Mouse (Mus musculus): ENCODE results near the gene Ubl4b. TPM values are rescaled to one million over a fixed set of nuclear protein-coding genes. Genes with fewer than 3 reads are reported as not detected.

Ubl4b gene
- polyA plus RNA-seq, 1 experiment from 2014 or later = 0.11 TPM

- no peak overlapping the region for H3K27ac ChIP-seq (ENCODE audit: low read length)
- H3K9ac ChIP-seq (ENCODE audit: low read length) = no peak overlapping the region
- H3K36me3 ChIP-seq (ENCODE audit: control insufficient read depth, insufficient read depth) = no peaks in the 10 kb centered on the region
- no peak for ATAC-seq (replicated peaks; ENCODE audit: extremely low read depth, insufficient read depth, low FRiP score)
- H3K4me3 ChIP-seq (ENCODE audit: low read length) = no peak overlapping the region
- WGBS = 38% methylated on average over 3 of the region's 3 CpGs
- no peaks in the 10 kb centered on the region for H3K9me3 ChIP-seq (replicated peaks; ENCODE audit: control insufficient read depth, low read length)
- peaks cover 2% of the 10 kb centered on the region; the same call in 1 of the 2 replicates for H3K4me1 ChIP-seq (ENCODE audit: control insufficient read depth, insufficient read depth, low read length)
- H3K27me3 ChIP-seq (ENCODE audit: control insufficient read depth, insufficient read depth, low read length) = peaks cover 33% of the 10 kb centered on the region
- H3K4me2 ChIP-seq (ENCODE audit: low read depth, low read length) = no peak overlapping the region
Observed at GRCm38 (mm10) chr3:107577810-107578390, 23.0 kb upstream of the Ubl4b start.

GRCm38 (mm10) chr3:107576807-107577206 lies 21.9 kb upstream of the Ubl4b start:
- peaks cover 28% of the 10 kb centered on the region for H3K27me3 ChIP-seq (ENCODE audit: control insufficient read depth, insufficient read depth, low read length)
- H3K9me3 ChIP-seq (replicated peaks; ENCODE audit: control insufficient read depth, low read length) = no peaks in the 10 kb centered on the region
- H3K4me3 ChIP-seq (ENCODE audit: low read length) = no peak overlapping the region
- no peaks in the 10 kb centered on the region for H3K4me1 ChIP-seq (ENCODE audit: control insufficient read depth, insufficient read depth, low read length)
- 74% methylated on average over 3 of the region's 3 CpGs for WGBS
- no peak for ATAC-seq (replicated peaks; ENCODE audit: extremely low read depth, insufficient read depth, low FRiP score)
- no peak overlapping the region for H3K9ac ChIP-seq (ENCODE audit: low read length)
- H3K36me3 ChIP-seq (ENCODE audit: control insufficient read depth, insufficient read depth) = no peaks in the 10 kb centered on the region
- H3K4me2 ChIP-seq (ENCODE audit: low read depth, low read length) = no peak overlapping the region
- no peak overlapping the region for H3K27ac ChIP-seq (ENCODE audit: low read length)

DNA sequence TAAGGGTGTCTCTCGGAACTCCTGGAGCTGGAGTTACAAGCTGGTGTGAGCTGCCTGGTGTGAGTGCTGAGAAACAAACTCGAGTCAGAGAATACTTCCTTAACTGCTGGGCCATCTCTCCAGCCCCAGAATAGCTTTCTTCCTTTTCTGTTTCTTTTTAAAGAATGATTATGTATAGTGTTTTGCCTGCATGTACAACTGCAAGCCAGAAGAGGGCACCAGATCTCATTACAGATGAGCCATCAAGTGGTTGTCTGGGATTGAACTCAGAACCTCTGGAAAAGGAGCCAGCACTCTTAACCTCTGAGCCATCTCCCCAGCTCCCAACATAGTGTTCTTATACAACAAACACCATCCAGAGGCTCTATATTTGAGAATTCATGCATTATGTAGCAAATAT lies 16.3 kb upstream of the Ubl4b start:
- Histone ChIP-seq H3K27me3 (ENCODE audit: control insufficient read depth, insufficient read depth, low read length) (no peaks in the 10 kb centered on the region), H3K4me1 (ENCODE audit: control insufficient read depth, insufficient read depth, low read length) (peaks cover 16% of the 10 kb centered on the region), H3K27ac (ENCODE audit: low read length) (no peak overlapping the region), H3K9me3 (replicated peaks; ENCODE audit: control insufficient read depth, low read length) (no peaks in the 10 kb centered on the region), H3K4me3 (ENCODE audit: low read length) (no peak overlapping the region), H3K4me2 (ENCODE audit: low read depth, low read length) (no peak overlapping the region), H3K36me3 (ENCODE audit: control insufficient read depth, insufficient read depth) (no peaks in the 10 kb centered on the region), H3K9ac (ENCODE audit: low read length) (no peak overlapping the region)
- WGBS = 56% methylated on average over 2 of the region's 2 CpGs
- ATAC-seq (replicated peaks; ENCODE audit: extremely low read depth, insufficient read depth, low FRiP score) = no peak

DNA sequence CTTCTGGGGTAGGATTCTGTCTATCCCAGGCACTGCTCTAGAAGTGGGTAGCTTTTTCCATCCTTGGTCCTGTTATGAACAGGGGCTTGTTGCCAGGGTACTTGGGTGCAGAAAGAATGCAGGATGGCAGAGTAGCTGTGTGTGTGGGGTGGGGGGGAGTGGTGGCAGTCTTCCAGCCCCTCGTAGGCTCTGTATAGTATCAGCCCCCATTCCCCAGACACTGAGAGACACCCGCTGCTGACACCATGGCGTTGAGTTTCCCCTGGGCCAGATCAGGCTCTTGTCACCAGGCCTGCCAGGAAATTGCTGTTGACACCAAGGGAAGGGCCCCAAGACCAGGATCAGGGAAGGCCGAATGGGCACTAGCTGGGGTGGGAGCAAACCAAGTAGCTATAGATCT lies 13.8 kb upstream of the Ubl4b start:
- ATAC-seq (replicated peaks; ENCODE audit: extremely low read depth, insufficient read depth, low FRiP score) = peak; percentile 85
- Histone ChIP-seq H3K4me1 (ENCODE audit: control insufficient read depth, insufficient read depth, low read length) (peaks cover 28% of the 10 kb centered on the region), H3K4me2 (ENCODE audit: low read depth, low read length) (no peak overlapping the region), H3K9me3 (replicated peaks; ENCODE audit: control insufficient read depth, low read length) (no peaks in the 10 kb centered on the region), H3K27me3 (ENCODE audit: control insufficient read depth, insufficient read depth, low read length) (no peaks in the 10 kb centered on the region), H3K9ac (ENCODE audit: low read length) (no peak overlapping the region), H3K27ac (ENCODE audit: low read length) (peak overlapping the region; percentile 61), H3K36me3 (ENCODE audit: control insufficient read depth, insufficient read depth) (no peaks in the 10 kb centered on the region), H3K4me3 (ENCODE audit: low read length) (no peak overlapping the region)
- WGBS = 22% methylated on average over 4 of the region's 4 CpGs

GRCm38 (mm10) chr3:107567766-107568165 lies 12.9 kb upstream of the Ubl4b start:
- no peak for ATAC-seq (replicated peaks; ENCODE audit: extremely low read depth, insufficient read depth, low FRiP score)
- 69% methylated on average over 7 of the region's 7 CpGs for WGBS
- peaks cover 35% of the 10 kb centered on the region for H3K4me1 ChIP-seq (ENCODE audit: control insufficient read depth, insufficient read depth, low read length)

GRCm38 (mm10) chr3:107565331-107565730 lies 10.5 kb upstream of the Ubl4b start:
- no peak for ATAC-seq (replicated peaks; ENCODE audit: extremely low read depth, insufficient read depth, low FRiP score)
- no peak overlapping the region for H3K9ac ChIP-seq (ENCODE audit: low read length)
- H3K4me3 ChIP-seq (ENCODE audit: low read length) = no peak overlapping the region
- no peaks in the 10 kb centered on the region for H3K27me3 ChIP-seq (ENCODE audit: control insufficient read depth, insufficient read depth, low read length)
- no peaks in the 10 kb centered on the region for H3K9me3 ChIP-seq (replicated peaks; ENCODE audit: control insufficient read depth, low read length)
- WGBS = 23% methylated on average over 3 of the region's 3 CpGs
- H3K4me2 ChIP-seq (ENCODE audit: low read depth, low read length) = no peak overlapping the region
- no peaks in the 10 kb centered on the region for H3K36me3 ChIP-seq (ENCODE audit: control insufficient read depth, insufficient read depth)
- peak overlapping the region; percentile 61 for H3K27ac ChIP-seq (ENCODE audit: low read length)
- peaks cover 47% of the 10 kb centered on the region for H3K4me1 ChIP-seq (ENCODE audit: control insufficient read depth, insufficient read depth, low read length)

More at GRCm38 (mm10) chr3:107567766-107568165, 12.9 kb upstream of the Ubl4b start:
- no peaks in the 10 kb centered on the region for H3K27me3 ChIP-seq (ENCODE audit: control insufficient read depth, insufficient read depth, low read length)
- H3K9ac ChIP-seq (ENCODE audit: low read length) = no peak overlapping the region
- H3K27ac ChIP-seq (ENCODE audit: low read length) = no peak overlapping the region
- no peak overlapping the region for H3K4me3 ChIP-seq (ENCODE audit: low read length)
- H3K4me2 ChIP-seq (ENCODE audit: low read depth, low read length) = no peak overlapping the region
- H3K9me3 ChIP-seq (replicated peaks; ENCODE audit: control insufficient read depth, low read length) = no peaks in the 10 kb centered on the region
- no peaks in the 10 kb centered on the region for H3K36me3 ChIP-seq (ENCODE audit: control insufficient read depth, insufficient read depth)

DNA sequence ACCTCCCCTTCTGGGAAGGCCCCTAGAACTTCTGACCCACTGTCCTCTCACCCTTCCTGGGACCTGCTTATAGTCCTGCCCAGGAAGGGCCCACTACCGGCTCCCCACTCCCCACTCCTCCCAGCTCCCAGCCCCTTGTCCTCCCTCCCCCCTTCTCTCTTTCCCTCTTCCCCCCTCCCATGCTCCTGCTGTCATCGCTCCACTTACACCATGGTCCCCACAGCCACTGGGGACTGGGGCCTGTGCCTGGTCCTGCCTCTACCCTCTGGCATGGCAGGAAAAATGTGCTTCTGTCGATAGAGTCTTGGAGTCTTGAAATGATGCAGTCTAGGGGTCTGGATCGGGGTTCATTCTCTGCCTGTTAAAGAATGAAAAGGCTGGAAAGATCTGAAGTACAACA lies 9.0 kb upstream of the Ubl4b start:
- WGBS = 15% methylated on average over 4 of the region's 4 CpGs
- H3K27ac ChIP-seq (ENCODE audit: low read length) = peak overlapping the region; percentile 87
- H3K9me3 ChIP-seq (replicated peaks; ENCODE audit: control insufficient read depth, low read length) = no peaks in the 10 kb centered on the region
- H3K4me1 ChIP-seq (ENCODE audit: control insufficient read depth, insufficient read depth, low read length) = peaks cover 45% of the 10 kb centered on the region
- no peaks in the 10 kb centered on the region for H3K27me3 ChIP-seq (ENCODE audit: control insufficient read depth, insufficient read depth, low read length)
- ATAC-seq (replicated peaks; ENCODE audit: extremely low read depth, insufficient read depth, low FRiP score) = peak; percentile 47; the same call in 1 of the 2 replicates
- H3K4me3 ChIP-seq (ENCODE audit: low read length) = no peak overlapping the region
- 0 out of 2 replicates have a peak overlapping the region, but pooled peaks have one; percentile 6 for H3K4me2 ChIP-seq (ENCODE audit: low read depth, low read length)
- peak overlapping the region; percentile 50 for H3K9ac ChIP-seq (ENCODE audit: low read length)
- H3K36me3 ChIP-seq (ENCODE audit: control insufficient read depth, insufficient read depth) = no peaks in the 10 kb centered on the region

DNA sequence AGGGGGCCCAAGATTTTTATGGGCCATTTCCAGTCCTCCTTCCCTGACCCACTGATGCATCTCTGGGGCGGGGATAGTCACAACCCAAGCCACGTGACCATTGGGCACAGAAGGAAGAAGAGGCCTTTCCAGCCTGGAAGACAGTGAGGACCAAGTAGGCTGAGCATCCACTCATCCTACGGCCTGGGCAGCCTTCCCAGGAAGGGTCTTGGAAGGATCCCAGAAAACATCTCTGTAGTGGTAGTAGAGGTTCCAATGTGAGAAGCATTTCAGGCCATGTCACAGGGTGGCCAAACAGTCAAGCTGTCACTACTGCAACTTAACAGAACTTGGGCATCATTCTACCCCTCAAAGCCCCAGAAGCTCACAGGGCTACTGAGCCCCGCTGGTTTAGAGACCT lies 7.7 kb upstream of the Ubl4b start:
- Histone ChIP-seq H3K4me3 (ENCODE audit: low read length) (no peak overlapping the region), H3K9me3 (replicated peaks; ENCODE audit: control insufficient read depth, low read length) (no peaks in the 10 kb centered on the region), H3K36me3 (ENCODE audit: control insufficient read depth, insufficient read depth) (no peaks in the 10 kb centered on the region), H3K4me1 (ENCODE audit: control insufficient read depth, insufficient read depth, low read length) (peaks cover 34% of the 10 kb centered on the region), H3K27ac (ENCODE audit: low read length) (no peak overlapping the region), H3K9ac (ENCODE audit: low read length) (no peak overlapping the region), H3K4me2 (ENCODE audit: low read depth, low read length) (no peak overlapping the region), H3K27me3 (ENCODE audit: control insufficient read depth, insufficient read depth, low read length) (peaks cover 1% of the 10 kb centered on the region; the same call in 1 of the 2 replicates)
- 81% methylated on average over 4 of the region's 4 CpGs for WGBS
- no peak for ATAC-seq (replicated peaks; ENCODE audit: extremely low read depth, insufficient read depth, low FRiP score)

DNA sequence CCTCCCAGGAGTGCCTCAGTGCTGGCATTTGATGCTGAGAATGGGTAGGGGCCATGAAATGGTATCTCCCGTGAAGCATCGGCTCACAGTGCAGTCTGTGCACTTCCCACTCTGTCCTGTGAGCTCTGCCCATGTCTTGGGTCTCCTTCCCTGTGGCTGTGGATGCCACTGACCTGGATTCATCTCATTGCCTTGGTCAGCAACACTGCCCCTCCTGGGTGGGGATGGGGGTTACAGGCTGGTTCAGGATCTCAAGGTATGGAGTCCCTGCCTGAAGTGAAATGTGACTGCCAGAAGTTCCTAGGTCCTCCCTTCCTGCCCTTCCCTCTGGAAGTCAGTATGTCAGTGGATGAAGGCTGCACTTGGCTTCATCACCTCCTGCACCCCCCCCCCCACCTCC lies 7.2 kb upstream of the Ubl4b start:
- WGBS = 75% methylated on average over 2 of the region's 2 CpGs
- Histone ChIP-seq H3K27ac (ENCODE audit: low read length) (no peak overlapping the region), H3K9ac (ENCODE audit: low read length) (no peak overlapping the region), H3K36me3 (ENCODE audit: control insufficient read depth, insufficient read depth) (no peaks in the 10 kb centered on the region), H3K9me3 (replicated peaks; ENCODE audit: control insufficient read depth, low read length) (no peaks in the 10 kb centered on the region), H3K4me1 (ENCODE audit: control insufficient read depth, insufficient read depth, low read length) (peaks cover 34% of the 10 kb centered on the region), H3K4me3 (ENCODE audit: low read length) (no peak overlapping the region), H3K27me3 (ENCODE audit: control insufficient read depth, insufficient read depth, low read length) (peaks cover 5% of the 10 kb centered on the region; the same call in 1 of the 2 replicates), H3K4me2 (ENCODE audit: low read depth, low read length) (no peak overlapping the region)
- ATAC-seq (replicated peaks; ENCODE audit: extremely low read depth, insufficient read depth, low FRiP score) = no peak
